Mouse (Mus musculus) T-helper 17 cell (primary cell): ENCODE measurements around the gene Gas2l3.

Experiments used
- in situ Hi-C, 2 experiments: fragments of 300-600 bp; cut with MboI, MseI; formaldehyde crosslinking; loops; 1 replicate in 1 of 2; 2 replicates in 1 of 2; pipeline ENCODE4 v1.15.1; 2025; ENCODE audit warnings: high pct_unique_total_duplicates in 2 of 2

Gas2l3 gene

DNA sequence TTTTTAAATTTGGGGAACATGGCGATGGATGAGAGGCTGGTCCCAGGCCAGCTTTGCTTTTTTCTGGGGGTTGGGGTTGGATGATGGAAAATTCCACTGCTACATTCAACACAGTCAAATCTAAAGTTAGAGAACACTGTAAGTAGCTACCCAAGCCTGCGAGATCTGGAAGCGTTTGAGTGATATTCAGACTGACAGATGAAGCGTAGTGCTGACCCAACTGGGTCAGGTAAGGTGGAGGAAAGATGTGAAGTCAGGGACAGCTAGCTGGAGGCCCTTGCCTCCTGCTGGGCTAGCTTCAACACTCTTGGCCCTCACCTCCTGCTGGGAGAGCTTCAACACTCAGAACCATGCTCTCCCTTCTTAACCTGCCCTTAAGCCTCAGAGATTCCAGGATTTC is 38.8 kb downstream of the Gas2l3 start:
- in situ Hi-C loops, result no loop called here

DNA sequence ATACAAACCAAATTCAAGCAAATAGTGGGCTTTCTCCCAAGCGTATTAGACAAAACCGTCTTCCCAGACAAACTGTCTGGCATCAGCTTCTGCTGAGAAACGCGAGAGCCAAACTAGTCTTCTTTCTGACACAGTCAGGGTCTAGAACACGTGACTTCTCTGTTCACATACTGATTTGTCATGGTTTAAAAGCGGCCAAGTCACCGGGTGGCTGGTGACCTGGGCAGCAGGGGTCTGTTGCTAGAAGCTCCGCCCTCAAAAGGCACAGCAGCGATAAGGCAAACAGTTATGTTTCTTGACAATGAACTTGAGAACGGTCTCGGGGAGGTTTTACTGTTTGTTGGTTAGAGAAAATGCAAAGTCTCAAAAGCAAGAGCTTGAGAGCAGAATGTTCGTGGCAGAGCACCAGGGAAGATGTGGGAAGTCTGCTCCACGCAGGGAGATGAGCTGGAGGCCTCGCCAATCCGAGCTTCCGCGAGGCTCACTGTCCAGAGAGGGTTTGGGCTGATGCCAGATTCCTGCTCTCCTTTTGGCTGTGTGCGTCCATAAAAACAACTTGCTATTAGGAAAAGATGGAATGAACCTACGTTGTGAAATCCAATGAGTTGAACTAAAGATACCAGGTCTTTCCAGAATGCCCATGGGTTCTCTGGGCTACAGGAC is 43.0 kb downstream of the Gas2l3 start:
- in situ Hi-C loops, result no loop called here

GRCm38 (mm10) chr10:89395823-89396222 is 47.9 kb downstream of the Gas2l3 start:
- in situ Hi-C loops, result no loop called here

DNA sequence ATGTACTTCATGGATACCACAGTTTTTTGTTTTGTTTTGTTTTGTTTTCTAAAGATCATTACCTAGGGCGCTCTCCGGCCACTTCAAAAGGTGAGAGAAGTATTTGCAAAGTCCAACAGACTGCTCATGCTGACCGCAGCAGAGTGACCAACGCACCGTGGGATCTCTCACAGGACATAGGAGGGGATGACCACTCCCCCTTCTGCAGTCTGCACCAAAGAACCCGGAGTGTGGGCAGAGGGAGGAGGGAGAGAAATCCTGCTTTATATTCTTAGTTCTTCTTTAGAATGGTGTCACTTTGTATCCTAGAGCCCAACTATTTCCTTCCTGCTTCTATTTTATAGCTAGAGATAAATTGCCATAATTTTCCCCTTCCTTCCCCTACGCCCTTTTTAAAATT is 48.4 kb downstream of the Gas2l3 start:
- in situ Hi-C loops, result no loop called here

- in situ Hi-C loops, result no loop called here
These were observed 51.1 kb downstream of the Gas2l3 start for GRCm38 (mm10) chr10:89392687-89393086.

- in situ Hi-C loops, result no loop called here
These were observed 52.1 kb downstream of the Gas2l3 start for GRCm38 (mm10) chr10:89391571-89392163.

DNA sequence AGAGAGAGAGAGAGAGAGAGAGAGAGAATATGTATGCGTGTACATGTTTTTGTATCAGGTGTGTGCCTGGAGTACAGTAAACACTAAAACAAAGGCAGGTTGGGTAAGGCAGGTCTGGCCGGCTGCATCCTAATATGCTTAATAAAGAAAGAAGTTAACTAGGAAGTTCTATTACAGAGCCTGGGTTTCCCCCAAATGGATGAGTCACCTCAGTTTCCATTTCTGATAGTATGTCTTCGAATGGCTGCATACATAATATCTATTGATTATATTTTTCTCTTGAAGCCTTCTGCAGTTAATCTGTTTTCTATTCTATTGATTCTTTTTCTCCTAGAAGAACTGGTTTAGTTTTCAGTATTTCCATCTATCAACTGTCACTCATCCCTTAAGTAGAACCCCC is 57.3 kb downstream of the Gas2l3 start:
- in situ Hi-C loops, result no loop called here

DNA sequence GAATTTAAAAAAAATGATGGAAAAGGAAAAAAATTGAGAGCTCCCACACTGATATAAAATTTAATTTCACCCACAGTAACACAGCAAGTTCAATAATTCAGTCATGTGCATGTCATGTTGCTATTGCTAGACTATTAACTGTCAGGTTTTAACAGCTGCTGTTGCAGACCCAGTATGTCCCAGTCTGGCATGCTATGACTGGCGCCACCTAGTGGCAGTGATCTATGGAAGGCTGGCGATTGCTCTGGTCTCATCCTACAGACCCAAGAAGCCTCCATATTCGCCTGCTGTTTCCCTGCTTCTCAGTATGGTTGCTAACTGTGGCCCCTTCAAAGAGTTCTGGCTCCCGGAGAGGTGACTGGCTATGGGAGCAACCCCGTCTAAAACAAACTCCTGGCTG is 60.3 kb downstream of the Gas2l3 start:
- in situ Hi-C loops, result no loop called here

DNA sequence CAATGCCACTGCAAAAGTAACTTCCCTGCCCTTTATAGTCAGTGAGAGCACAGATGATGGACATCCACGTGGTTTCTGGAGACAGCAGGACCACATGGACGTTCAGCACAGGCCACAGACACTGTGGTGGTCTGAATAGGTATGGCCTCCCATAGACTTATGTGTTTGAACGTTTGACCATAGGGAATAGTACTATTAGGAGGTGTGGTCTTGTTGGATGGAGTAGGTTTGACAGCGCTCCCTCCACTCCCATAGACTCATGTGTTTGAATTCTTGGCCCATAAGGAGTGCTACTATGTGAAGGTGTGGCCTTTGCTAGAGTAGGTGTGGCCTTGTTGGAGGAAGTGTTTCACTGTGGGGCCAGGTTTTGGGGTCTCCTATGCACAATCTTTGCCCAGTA is 66.0 kb downstream of the Gas2l3 start:
- in situ Hi-C loops, result no loop called here

- in situ Hi-C loops, result no loop called here
These were observed 73.7 kb downstream of the Gas2l3 start for GRCm38 (mm10) chr10:89370051-89370450.

- in situ Hi-C loops, result no loop called here
These were observed 84.8 kb downstream of the Gas2l3 start for GRCm38 (mm10) chr10:89358933-89359332.
